Mouse (Mus musculus): ENCODE measurements around the gene Cytl1.

Gene Cytl1

DNA sequence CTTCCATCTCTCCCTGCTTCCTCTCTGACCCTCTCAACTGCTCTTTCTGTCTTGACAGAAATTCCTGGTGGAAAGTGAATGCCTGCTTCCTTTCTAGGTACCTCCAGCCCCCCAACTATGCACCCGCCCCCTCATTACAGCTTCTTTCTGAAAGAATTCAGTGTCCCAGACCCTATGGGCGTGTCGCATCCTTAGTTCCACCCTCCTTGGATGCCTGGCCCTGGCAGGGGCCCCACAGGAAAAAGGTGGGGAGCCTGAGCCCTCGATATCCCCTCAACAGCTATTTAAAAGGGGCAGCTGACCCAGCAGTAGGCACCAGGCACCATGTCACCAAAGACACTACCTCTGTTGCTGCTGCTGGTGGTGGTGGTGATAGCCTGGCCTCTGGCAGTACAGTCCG lies at the start of gene Cytl1:
TSS of gene Cytl1 (plus strand) at position 296 of the 400 bp plus-strand sequence.
- DNase-seq (ENCODE audit: low read depth, low spot score) = no peak

DNA sequence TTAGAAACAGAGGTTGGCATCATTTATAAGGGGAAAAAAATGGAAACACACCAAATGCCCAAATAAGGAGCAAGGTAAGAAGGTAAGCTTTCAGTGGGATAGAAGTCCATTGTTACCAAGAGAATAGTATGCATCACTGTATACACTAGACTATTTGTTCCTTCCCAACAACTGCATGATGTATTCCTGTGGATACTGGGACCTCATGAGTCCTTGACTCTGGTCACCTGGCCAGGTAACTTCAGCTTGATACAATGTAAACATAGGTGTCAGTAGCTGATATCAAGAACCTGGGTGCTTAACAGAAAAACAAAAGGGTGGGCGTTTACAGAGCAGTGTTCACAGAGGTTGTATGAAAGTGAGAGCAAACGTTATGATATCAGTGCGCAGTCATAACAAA lies 42.6 kb upstream of the Cytl1 start:
- DNase-seq (ENCODE audit: low read depth, low spot score) = no peak

DNA sequence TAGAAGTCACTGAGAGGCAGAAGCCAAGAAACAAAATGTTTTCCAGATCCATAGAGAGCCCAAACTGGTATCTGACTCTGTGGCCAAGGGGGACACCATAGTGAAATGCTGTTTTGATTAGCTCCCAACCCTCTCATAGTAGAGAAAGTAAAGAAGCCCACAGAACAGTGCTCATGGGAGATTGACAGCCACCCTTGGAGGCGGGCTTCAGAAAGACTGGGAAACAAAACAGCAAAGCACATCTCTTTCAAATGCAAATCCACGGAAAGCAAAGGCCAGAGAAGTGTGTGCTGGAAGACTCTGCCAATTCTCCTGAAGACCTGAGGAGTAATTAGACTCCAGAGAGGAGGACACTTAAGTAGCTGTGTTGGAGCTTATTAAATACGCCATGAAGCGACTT lies 39.5 kb upstream of the Cytl1 start:
- DNase-seq (ENCODE audit: low read depth, low spot score) = no peak

DNA sequence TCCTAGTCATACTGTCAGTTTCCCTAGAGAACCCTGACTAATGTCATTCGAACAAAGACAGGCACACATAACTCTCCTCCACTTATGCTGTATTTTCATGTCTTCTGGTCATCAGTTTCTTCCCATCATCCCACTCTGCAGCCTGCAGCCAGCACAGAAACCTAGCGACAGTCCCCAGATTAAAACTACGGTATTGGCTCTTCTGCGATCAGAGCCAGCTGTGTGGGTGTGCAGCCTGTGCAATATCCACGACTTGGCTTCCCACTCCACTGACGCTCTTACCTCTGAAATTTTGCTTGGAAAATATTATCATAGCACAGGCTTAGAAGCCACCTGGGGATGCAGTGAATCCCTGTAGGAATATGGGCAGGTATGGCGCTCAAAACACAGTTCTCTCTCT lies 38.0 kb upstream of the Cytl1 start:
- no peak for DNase-seq (ENCODE audit: low read depth, low spot score)

DNA sequence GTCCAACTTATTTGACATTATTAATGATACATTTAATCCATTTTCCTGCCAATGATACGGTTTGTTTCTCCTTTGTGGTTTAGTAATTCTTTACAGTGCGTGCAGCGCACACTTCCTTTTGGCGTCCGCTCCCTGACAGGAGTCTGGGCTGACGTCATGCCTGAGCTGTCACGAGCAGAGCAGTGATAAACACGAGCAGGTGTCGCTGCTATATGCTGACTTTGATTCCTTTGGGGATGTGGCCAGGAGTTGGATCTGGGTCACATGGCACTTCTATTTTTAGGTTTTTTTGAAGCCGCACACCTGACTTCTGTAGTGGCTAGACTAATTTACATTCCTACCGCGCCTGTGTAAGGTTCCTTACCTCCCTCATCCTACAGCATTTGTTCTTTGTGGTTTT lies 35.6 kb upstream of the Cytl1 start:
- no peak for DNase-seq (ENCODE audit: low read depth, low spot score)

DNA sequence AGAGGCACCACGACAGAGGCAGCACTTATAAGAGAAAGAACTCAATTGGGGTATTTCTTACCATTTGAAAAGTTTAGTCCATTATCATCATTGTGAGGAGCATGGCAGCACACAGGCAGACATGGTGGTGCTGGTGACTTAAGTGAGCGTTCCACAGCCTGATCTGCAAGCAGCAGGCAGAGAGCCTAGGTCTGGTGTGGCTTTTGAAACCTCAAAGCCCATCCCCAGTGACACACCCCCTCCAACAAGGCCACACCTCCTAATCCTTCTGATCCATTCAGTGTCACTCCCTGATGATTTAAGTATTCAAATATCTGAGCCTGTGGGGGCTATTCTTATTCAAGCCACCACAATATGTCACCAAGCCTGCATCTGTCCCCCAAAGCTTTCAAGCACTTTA lies 30.4 kb upstream of the Cytl1 start:
- no peak for DNase-seq (ENCODE audit: low read depth, low spot score)

DNA sequence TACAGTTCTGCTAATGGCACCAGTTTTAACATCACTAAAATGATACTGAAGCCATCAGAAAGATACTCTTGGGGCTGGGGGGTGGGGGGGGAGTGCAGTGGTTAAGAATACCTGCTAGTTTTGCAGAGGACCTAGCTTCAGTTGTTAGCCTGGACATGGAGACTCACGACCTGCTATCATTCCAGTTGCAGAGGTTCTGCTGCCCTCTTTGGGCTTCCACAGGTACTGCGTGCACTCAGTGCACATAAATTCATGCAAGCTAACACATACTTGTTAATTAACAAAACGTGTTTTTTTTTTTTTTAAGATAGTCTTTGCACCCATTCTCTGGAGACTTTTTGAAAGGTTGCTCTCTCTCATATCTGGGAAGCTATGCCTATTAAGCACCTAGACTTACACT lies 27.2 kb upstream of the Cytl1 start:
- DNase-seq (ENCODE audit: low read depth, low spot score) = no peak

DNA sequence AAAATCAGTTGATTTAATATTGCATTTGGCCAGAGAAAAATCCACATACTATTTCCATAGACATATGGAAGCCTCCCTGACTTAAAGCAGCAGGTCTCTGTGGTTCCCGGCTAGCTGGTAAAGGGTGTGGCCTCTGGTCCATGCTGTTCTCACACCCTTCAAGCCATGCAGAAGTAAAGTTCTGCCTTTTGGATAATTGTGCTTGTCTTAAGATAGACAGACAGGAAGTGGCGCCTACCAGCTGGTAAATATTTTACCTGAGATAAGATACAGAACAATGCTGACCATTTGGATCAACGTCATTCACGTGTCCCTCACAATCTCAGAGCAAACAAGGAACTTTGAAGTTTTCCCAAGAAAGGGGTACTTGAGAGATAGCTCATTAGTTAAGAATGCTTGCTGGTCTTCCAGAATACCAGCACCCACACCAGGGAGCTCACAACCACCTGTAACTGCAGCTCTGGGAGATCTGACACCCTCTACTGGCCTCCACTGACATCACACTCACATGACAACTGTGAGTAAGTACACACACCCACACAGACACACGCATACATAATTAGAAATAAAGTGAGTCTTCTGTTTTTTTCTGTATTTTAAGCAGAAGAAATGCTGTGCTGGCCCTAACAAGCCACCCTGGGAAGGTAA lies 25.9 kb upstream of the Cytl1 start:
- DNase-seq (ENCODE audit: low read depth, low spot score) = no peak

DNA sequence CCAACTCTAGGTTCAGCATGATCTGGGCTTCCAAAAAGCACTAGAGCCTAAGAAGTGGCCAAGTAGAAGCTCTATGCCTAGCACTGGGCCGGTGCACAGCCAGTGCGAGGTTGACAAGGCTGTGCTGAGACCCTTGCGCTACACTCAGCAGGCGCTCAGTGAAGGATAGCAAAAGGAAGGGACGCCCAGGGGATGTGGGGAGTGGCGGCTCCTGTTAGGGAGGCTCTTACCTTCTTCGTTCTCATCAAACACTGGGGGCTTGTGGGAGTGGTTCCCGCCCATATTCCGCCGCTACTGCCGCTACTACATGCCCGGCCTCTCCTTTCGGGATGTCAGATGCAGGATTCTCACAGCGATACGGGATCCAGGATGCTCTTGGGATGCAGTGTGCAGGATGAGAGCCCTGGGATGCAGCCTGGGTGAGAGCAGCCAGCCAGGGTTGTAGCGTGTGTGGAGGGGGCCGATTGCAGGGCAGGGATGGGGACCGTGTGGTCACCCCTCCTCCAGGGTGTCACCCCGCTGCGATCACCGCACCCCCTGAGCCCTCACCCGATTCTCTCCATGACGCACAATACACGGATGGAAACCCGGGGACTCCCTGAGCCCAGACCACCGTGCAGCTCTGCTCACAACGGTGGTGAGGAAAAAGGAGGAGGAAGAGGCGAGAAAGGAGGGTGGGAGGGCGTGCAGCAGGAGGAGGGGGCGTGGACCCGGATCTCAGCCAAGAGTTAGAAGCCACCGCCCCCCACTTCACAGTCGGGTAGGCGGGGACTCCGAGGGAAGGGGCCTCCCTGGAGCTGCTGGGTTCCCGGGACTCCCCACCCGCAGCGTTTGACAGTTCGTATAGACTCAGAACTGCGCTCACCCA lies 18.6 kb upstream of the Cytl1 start, which contains the start of gene Stk32b:
TSS of gene Stk32b (minus strand) at position 667 of the 868 bp plus-strand sequence.
- DNase-seq (ENCODE audit: low read depth, low spot score) = no peak

DNA sequence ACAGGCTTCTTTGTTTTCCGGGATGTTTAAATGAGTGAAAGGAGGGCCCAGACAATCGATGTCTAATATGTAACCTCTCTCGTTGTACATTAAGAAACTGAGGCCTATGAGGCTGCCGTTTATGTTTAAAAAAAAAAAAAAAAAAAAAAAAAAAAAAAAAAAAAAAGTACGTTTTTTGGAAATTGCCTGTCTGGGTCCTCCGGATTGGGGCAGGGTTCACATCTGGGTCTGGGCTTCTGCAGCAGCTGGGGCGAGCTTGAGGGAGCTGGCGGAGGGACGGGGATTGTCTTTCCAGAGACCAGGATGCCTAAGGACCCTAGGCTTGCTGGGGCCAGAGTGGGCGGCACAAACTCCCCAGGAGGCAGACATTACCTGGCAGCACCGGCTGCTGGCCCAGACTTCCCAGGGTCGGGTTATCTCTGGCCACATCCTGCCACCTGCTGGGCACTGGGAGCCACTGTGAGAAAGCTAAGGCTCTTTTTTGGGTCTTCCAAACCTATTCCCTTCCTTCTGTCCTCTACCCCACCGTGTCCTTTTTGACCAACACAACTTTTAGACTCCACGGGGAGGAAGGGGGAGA lies 17.8 kb upstream of the Cytl1 start:
- peak; percentile 6 for DNase-seq (ENCODE audit: low read depth, low spot score)

DNA sequence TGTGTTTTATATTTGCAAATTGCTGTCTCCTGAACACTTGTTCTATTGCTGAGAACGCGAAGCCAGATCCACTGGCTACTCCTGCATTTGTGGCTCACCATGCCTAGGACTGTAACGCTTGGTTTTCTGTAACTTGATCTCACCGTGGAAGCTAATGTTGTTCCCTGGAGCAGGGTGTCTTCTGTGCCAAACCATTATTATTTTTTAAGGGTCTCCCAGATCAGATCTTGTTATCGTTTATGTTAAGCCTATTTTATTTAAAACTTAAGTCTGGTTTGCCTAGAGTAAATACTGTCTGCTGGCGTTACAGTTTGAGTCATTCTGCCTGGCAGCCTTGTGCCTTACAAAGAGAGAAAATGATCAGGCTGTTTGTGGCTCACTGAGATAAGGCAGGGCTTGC lies 14.6 kb upstream of the Cytl1 start:
- DNase-seq (ENCODE audit: low read depth, low spot score) = no peak

DNA sequence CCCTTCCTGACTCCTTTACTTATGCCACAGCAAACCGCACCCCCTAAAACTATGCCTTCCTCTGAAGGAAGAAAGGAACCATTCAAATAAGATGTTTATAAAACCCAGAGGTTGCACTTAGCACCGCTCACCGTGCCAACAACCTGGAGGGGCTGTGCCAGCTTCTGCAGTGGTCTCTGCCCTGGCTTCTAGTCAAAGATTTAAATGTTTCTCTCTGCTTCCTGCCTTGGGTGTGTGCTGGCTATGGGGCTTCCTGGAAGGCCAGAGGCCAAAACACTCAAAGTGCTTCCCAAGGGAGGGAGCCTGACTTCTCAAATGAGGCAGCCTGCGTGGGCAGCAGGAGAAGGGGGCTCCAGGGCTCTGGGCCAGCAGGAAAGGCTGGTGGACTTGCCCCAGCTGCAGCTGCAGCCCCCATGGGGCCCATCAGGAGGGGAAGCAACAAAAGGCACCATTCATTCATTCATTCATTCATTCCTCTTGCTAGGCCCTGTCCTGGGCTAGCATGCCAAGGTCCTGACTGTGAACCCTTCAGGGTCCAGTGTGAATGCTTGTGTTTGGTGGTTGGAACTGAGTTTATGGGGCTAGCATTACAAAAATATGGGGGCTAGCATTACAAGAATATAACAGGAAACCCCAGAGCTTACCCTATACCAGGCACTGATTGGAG lies 10.0 kb upstream of the Cytl1 start:
- DNase-seq (ENCODE audit: low read depth, low spot score) = no peak

DNA sequence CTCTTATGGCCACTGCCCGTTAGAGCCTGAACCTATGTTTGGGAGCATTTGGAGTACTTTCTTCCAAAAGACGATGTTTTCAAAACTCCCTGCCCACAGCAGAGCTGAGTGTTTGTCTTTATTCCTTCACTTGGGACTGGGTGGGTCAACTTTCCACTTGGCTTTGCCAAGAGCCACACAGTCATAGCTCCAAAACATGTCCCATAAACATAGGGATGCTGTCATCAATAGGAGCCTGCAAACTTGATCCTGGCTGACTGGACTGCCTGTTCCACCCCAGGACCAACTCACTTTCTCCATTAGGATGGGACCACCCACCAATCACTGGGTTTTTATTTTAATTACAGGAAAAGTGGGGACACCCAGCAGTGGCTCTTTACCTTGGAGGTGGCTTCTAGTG lies 4.5 kb upstream of the Cytl1 start:
- DNase-seq (ENCODE audit: low read depth, low spot score) = no peak

DNA sequence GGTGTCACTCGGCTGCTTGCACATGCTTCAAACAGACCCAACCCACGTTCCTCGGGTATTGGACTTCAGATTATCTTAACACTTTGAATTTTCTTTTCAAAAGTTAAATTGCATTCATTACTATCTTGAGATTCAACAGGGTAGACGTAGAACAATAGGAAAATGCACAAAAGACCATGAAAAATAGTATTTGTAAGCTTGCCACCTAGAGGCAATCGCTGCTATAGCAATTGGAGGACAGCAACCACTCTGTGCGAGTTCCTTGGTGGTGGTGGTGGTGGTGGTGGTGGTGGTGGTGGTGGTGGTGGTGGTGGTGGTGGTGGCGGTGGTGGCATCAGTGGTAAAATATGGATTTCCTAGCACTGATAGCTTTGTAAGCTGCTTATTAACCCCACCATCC lies 894 bp downstream of the Cytl1 start:
- DNase-seq (ENCODE audit: low read depth, low spot score) = no peak

DNA sequence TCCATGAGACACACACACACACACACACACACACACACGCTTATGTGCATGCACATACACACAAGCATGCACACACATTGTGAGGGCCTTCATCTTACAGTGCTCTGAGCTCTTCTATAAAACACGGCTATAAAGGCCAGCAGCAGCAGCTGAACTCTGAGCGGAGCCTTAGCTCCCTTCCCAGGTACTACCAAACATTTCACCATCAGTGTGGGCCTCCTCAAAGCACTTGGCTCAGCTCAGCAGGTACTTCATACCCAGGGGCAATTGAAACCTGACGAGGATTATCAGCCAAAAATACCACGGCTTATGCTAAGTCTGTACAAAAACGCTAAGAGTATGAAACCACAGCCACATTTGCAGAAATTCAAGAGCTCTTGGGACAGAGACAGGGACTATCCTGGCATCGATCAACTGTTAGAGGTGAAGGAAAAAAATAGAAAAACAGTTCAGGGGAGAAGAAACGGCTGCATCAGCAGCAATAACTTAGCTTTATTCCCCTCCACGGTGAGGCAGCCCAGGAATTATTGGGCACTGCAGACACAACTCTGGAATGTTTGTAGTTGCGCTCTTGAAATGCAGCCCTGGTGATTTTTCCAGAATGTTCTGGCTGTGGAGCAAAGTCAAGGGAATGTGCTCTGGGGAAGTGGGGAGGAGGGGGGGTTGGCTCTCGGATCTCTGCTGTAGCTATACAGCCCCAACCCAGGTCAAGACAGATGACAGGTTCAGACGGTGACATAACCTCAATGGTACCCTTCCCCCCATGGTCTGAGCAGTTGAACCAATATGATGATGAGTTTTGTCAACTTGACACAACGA lies 8.8 kb downstream of the Cytl1 start:
- DNase-seq (ENCODE audit: low read depth, low spot score) = no peak

DNA sequence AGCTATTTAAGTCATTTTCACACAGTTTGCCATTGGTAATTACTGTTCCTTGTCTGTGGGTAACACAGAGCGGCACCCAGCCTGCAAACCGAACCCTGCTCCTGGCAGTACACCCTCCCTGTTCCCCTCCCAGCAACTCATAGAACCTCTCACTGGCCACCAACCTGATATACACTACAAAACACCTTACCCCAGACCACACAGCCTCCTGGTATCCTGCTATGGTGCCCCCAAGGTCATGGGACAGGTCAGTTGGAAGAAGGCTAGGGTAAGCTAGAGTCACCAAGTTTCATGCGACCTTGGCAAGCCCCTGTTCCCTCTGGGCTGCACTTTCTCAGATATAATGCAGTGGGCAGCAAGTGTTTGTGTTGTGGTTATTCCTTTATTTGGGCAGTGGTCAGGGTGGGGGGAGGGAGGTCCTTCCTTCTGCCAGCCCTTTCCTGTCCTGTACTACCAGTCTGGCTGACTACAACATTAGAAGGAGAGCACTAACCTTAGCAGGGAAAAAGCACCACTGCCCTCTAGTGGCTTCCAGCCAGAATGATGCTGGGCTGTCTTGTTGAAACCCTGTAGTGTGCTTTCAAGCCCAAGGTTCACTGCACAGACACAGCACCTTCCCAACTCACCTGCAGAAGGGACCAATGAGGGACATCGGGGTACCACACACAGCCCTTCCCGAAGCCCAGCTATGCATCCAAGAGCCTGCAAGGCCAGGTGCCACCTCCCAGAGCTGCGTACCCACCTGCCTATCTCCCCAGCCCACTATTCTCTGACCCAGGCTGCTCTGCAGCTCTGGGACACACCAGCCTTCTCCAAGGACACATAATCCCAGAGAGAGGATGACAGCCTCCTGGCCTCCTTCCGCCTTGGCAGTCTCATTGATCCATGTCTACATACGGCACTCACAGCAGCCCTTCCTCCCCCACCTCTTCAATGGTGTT lies 17.0 kb downstream of the Cytl1 start:
- peak; percentile 28 for DNase-seq (ENCODE audit: low read depth, low spot score)

DNA sequence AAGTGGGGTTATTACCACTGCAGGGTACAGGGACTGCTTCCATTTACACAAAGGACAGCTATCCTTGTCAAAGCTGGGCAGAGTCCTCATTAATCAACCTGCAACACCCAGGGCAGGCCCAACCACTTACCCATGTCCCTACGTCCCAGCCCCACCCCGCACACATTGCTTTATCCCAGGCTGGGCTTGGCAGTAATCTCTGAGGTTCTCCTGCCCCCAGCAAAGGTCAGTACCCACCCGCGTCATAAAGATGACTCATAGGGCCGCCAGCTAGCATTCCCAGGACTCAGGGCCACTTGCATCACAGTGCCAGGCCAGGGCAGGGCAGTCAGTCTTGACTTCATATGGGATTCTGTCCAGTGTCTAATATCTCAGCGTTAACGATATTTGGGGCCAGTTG lies 18.0 kb downstream of the Cytl1 start:
- no peak for DNase-seq (ENCODE audit: low read depth, low spot score)

DNA sequence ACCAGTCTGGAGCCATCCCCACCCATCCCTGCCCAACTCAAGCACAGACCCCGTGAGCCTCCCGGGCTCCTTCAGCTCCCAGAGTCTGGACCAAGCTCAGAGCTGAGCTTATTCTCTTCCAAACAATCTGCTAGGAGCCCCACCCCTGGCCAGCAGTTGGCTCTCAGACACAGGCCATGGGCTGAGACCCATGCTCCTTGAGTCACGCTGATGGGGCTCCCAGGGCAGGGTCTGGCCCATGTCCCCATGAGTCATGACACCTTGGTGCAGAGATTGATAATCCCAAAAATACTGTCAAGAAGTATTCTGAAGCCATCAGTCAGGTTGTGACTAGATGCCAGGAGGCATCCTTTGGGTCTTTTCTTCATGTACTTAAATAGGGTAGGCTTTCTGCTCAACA lies 26.7 kb downstream of the Cytl1 start:
- DNase-seq (ENCODE audit: low read depth, low spot score) = no peak

DNA sequence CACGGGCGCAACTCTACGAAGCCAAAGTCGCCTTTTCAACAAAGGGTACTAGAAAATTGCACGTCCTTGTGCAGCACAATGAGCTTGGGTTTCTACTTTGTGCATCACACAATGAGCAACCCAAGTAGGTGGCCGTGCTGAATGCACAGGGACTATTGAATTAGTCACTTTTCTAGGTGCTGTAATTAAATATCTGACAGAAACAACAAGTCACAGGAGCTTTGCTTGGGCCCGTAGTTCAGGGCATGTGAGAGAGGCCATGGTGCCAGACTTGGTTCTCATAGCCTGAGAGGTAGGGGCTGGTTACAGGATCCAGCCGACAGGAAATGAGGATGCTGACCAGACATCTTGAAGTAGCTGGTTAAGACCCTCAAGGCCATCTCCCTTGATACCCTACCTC lies 30.5 kb downstream of the Cytl1 start:
- no peak for DNase-seq (ENCODE audit: low read depth, low spot score)

DNA sequence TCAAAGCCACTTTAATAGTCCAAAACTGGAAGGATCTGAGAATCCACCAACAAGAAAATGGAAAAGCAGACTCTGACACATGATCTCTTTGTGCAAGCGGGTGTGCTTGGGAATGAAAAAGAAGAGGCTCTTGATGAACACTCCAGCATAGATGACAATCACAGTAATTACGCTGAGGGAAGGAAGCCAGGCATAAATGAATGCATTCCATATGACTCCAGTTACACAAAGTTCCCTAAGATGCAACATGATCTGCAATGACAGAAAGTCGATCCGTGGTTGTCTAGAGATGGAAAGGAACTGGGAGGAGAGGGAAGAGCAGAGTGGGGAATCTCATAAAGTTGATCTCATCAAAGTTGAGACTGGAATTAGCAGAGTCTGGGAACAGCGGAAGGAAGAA lies 31.9 kb downstream of the Cytl1 start:
- no peak for DNase-seq (ENCODE audit: low read depth, low spot score)
